Mouse (Mus musculus): ENCODE measurements around the gene 3110082I17Rik.

The 3110082I17Rik gene

DNA sequence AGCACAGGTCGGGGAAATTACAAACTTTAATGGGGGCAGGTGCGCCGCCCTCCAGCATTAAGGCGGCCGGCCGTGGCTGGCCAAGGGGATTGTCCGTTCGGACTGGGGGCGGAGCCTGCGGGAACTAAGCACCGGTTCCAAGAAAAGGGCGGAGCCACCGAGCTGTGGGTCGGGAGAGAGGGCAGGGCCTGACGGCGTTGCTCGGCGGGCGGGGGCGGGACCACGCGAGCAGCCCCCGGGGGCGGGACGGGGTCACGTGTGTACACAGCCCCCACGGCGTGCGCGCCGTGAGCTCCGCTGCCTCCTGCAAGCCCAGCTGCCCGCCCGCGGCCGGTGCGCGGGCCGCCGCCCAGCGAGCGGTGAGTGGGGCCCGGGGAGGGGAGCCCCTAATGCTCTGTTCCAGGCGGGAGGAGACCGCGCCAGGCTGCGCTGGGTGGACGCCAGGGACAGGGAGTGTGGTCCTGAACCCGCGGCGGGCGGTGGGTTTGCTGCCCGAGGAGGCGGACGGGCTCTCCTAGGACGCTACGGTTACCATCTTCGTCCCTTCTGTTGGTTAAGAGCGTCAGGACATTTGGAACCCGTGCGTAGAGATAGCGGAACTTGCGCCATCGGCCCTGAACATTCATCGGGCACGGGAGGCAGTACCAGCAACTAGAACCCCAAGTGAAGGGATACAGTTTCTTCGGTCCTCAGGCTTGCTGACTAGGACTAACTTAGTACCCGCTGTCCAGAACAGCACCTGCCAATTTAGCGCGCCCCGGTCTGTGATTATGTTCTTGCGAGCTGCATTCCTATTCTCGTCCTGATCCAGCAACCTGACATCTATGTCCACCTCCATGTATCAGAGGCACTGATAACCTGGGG, 79.7 kb downstream of the 3110082I17Rik start:
- DNase-seq (ENCODE audit: extremely low read depth, insufficient read length, low spot score): peak; percentile 96

DNA sequence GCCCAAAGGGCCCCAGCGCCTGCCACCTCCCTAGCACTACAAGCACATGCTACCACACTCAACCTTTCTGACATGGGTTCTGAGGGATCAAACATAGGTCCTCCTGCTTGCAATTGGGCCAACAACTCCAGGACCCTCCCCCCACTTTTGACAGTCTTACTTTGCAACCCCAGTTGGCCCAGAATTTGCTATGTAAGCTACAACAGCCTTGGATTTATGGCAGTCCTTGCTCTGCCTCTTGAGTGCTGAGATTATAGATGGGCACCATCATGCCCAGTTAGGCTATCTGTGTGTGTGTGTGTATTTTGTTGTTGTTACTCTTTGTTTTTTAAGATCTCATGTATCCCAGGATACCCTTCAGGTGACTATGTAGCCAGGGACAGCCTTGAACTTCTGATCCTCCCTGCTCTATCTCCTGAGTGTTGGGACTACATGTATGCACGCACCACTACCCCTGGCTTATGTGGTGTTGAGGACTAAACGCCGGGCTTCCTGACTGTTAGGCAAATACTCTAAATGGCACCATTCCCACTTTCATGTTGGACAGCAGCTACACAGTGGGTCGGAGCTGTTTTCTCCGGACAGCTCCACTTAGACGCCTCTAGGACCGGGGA, 80.4 kb downstream of the 3110082I17Rik start:
- DNase-seq (ENCODE audit: extremely low read depth, insufficient read length, low spot score): peak; percentile 37

GRCm38 (mm10) chr5:139378986-139379629, 81.2 kb downstream of the 3110082I17Rik start:
- DNase-seq (ENCODE audit: extremely low read depth, insufficient read length, low spot score): peak; percentile 91

DNA sequence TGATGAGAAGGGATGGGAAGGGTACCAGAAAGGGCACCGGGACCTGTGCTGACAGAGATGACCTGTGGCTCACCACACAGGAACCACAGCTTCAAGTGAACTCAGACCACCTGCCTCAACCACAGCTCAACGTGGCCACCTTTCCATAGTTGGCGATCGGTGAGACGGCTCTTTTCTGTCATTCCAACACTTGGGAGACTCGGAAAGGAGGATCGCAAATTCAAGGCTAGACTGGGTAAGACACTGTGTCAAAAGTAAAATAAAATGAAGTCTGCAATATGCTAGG, 82.1 kb downstream of the 3110082I17Rik start:
- DNase-seq (ENCODE audit: extremely low read depth, insufficient read length, low spot score): peak; percentile 78

GRCm38 (mm10) chr5:139377468-139378270, 82.7 kb downstream of the 3110082I17Rik start, which contains the start of gene Gpr146:
TSS of gene Gpr146 (plus strand) at chr5:139377697.
- peak; percentile 73 for DNase-seq (ENCODE audit: extremely low read depth, insufficient read length, low spot score)

DNA sequence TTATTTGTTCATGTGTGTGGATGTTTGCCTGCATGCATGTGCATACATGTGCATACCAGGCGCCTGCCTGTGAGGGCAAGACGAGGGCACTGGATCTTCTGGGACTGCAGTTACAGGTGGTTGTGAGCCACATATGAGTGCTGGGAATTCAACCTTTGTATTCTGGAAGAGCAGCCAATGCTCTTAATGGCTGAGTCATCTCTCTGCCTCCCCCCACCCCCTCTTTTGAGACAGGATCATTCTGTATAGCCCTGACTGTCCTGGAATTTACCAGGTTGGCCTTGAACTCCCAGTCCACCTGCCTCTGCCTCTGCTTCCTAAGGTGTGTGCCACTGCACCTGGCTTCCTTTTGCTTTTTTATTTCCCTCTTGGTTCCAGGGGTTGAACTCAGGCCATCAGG, 85.5 kb downstream of the 3110082I17Rik start:
- DNase-seq (ENCODE audit: extremely low read depth, insufficient read length, low spot score): no peak

DNA sequence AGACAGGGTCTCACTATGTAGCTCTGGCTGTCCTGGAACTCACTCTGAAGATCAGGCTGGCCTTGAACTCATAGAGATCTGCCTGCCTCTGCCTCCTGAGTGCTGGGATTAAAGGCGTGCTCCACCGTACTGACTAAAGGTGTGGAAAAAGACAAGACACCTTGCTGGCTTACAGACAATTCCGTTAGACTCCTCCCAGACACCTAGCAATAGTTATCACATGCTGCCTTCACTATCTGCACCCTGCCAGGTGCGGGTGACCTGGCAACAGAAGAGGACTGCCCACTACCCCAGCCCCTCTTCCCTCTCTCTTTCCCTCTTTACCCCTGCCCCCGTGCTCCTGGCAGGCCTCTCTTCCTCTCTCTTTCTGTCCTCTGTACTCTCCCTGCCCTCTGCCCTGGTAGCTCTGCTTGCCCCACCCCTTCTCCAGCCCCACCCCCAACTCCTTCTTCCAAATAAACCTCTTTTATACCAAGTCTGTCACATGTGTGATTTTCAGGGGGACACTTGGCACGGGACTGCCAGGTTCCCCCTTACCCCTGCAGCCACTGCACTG, 86.4 kb downstream of the 3110082I17Rik start:
- DNase-seq (ENCODE audit: extremely low read depth, insufficient read length, low spot score): no peak

GRCm38 (mm10) chr5:139373126-139373525, 87.2 kb downstream of the 3110082I17Rik start:
- DNase-seq (ENCODE audit: extremely low read depth, insufficient read length, low spot score): no peak

GRCm38 (mm10) chr5:139371631-139372401, 88.5 kb downstream of the 3110082I17Rik start:
- DNase-seq (ENCODE audit: extremely low read depth, insufficient read length, low spot score): peak; percentile 97

- DNase-seq (ENCODE audit: extremely low read depth, insufficient read length, low spot score): no peak
These were observed 89.2 kb downstream of the 3110082I17Rik start for GRCm38 (mm10) chr5:139371118-139371517.

DNA sequence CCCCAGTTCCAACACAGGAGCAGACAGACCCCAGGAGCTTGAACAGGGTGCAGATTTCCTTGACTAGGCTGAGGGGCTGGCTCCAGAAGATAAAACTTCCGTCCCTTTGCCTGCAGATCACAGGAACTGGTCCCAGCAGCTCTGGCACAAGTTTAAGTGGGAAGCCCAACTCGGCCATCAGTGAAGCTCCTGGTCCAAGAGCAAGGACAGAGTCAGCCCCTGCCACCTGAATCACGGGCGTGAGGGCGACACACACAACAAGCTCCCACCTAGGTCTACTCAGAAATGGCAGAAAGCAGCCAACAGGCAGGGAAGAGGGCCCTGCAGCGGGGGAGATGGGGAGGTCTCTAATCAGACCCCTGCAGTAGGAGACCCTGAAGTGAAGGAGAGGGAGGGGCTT, 90.0 kb downstream of the 3110082I17Rik start:
- DNase-seq (ENCODE audit: extremely low read depth, insufficient read length, low spot score): no peak

- no peak for DNase-seq (ENCODE audit: extremely low read depth, insufficient read length, low spot score)
These were observed 91.5 kb downstream of the 3110082I17Rik start for GRCm38 (mm10) chr5:139368638-139369320.

GRCm38 (mm10) chr5:139367884-139368458, 92.4 kb downstream of the 3110082I17Rik start:
- DNase-seq (ENCODE audit: extremely low read depth, insufficient read length, low spot score): no peak

DNA sequence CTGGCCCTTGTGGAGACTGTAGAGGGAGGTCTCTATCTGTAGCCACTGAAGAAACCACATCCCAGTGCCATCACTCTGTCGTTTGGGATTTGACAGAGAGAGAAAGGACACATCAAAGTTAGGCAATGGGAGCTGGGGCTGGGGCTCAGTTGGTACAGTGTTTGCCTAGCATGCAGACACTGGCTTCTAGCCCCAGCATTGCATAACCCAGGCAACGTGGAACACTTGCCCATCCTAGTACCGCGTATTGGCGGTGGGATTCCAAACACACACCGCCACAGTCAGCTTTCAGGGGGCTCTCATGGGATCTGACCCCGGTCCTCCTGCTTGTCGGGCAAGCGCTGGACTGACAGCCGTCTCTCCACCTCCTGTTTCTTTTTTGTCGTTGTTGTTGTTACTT, 93.8 kb downstream of the 3110082I17Rik start:
- no peak for DNase-seq (ENCODE audit: extremely low read depth, insufficient read length, low spot score)

DNA sequence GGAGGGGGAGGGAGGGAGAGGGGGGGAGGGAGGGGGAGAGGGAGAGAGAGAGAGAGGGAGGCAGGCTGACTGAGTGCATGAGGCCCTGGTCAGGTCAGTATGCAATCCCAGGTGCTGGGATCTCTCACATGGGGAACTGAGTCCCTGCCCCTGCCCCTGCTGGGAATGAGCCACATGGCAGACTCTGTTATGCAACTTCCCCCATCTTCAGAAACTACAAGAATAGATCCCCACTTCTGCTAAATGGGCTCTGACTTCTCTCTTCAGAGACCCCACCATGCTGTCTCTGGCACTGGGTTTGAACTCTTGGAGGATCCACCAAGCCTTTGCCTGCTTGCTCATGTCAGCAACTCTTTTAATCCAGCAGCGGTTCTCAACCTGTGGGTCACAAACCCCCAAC, 94.5 kb downstream of the 3110082I17Rik start:
- no peak for DNase-seq (ENCODE audit: extremely low read depth, insufficient read length, low spot score)

DNA sequence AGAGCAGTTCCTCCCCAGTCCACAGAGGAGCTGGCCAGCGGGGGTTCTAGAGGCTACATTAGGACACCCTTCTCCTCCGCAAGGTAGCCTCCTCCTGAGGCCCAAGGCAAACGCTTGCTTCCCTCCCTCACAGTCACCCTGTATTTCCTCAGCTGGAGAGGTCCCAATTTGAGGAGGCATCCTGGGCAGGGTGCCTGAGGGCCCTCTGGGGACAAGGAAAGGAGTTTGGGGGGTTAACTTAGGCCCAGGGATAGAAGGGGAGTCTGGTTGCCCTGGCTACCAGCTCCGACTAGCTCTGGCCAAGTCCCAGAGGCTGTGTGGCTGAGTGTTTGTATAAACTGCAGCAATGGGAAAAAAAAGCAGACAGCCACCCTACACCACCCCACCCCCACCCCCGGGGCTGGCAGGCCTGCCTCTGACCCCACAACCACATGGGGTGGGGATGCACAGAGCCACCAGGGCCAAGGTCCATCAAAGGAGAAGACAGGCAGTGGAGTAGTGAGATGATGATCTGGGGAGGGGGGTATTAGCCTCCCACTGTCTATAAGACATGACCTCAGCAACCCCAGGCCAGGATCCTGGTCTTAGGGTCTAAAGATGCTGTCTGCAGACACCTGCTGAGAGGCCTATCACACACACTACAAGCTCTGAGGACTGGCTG, 95.3 kb downstream of the 3110082I17Rik start:
- DNase-seq (ENCODE audit: extremely low read depth, insufficient read length, low spot score): no peak

- DNase-seq (ENCODE audit: extremely low read depth, insufficient read length, low spot score): peak; percentile 58
These were observed 95.9 kb downstream of the 3110082I17Rik start for GRCm38 (mm10) chr5:139364260-139364910.

- DNase-seq (ENCODE audit: extremely low read depth, insufficient read length, low spot score): no peak
These were observed 96.5 kb downstream of the 3110082I17Rik start for GRCm38 (mm10) chr5:139363858-139364257.
